Mouse (Mus musculus) adrenal gland, adult (tissue): ENCODE data around the gene Adamts13.

ENCODE experiments used
- DNase-seq, 2 experiments: peaks; one replicate each; pipeline ENCODE4 v3.0.0; 2022 to 2023; ENCODE audit warnings: low spot score in 1 of 2; ENCODE audit not compliant: inconsistent age in 2 of 2

The Adamts13 gene

DNA sequence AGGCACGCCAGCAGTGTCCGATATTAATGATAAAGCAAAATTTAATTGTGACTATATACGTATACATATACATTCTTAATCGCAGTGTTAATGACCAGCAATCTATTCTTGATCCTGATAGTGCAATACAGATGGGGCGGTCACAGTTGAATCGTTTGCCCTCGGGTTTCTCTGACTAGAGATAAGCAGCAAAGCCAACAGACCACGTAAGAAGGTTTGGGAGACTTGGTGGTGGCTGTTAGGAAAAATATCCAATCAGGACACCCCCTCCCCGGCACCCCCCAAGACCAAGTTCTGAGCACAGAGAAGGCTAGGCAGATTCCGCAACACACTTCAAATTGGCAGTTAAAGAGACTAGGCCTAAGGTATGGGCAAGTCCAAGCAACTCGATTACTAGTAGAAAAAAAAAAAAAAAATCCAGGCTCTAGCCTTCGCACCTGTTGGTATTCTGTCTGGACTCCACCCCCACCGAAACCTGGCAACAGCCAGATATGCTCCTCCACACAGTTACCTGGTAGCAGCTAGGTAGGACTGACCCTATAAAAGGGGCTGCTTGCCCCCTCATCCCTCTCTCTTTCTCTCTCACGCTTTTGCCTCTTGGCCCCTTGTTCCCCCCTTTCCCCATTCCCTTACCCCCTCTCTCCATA is 8.4 kb upstream of the Adamts13 start:
- DNase-seq = no peak

DNA sequence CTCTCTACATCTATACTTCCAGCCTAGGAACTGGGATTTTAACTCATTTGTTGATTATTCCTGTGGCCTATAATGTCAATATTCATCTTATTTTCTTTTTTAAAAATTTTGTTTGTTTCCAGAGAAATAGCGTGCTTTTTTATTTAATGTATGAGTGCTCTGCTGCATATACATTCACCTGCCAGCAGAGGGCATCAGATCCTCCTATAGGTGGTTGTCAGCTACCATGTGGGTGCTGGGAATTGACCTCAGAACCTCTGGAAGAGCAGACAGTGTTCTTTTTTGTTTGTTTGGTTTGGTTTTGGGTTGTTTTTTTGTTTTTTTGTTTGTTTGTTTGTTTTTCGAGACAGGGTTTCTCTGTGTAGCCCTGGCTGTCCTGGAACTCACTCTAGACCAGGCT is 6.0 kb upstream of the Adamts13 start:
- no peak for DNase-seq

DNA sequence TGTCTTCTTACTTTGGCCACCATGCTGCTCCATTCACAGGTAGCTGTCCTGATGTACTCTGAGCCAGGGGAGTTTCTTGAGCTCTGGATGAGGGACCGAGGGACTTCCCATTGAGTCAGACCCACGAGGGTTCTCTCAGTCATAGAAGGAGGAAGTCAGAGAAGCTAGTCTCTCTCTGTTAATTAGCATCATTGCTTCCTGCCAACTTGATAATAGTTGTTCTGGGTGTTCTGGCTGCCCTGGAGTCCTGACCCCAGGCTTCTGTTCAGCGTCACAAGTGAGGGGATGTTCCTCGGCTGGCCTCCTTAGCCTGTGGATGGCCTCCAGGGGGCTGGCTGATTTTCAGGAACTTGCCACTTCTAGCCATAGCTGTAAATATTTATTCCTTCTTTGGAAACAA is 744 bp downstream of the Adamts13 start:
- no peak for DNase-seq

DNA sequence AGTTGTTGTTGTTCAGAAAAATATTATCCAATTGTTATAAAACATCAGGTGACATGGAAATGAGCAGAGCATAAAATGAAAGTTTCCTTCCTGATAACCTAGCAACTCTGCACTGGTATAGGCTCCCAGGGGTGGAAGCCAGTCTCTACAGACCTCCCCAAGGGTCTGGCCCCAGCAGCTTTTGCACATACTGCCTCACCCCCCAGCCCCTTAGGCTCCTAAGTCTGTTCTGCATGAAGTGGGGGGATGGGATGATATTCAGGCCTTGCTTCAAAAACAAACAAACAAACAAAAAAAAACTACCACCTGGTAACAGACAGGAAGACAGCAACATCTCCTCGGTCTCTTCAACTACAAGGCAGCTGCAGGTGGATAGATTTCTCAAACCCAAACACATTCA is 7.1 kb downstream of the Adamts13 start:
- DNase-seq = no peak

DNA sequence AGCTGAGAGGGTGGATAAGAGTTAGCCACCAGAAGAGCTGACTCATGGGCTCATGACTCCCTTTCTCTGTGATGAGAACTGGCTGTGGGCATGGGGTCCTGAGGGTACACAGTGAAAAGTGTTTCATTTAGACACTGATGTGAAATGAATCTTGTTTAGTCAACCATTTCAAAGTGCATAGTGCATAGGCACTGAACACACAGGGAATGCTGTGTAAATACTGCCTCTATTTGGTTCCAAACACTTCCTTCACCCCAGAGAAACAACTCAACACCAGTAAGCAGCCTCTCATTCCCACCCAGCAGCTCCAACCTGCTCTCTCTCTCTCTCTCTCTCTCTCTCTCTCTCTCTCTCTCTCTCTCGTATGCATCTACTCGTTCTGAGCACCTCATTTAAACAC is 11.0 kb downstream of the Adamts13 start:
- DNase-seq = no peak

DNA sequence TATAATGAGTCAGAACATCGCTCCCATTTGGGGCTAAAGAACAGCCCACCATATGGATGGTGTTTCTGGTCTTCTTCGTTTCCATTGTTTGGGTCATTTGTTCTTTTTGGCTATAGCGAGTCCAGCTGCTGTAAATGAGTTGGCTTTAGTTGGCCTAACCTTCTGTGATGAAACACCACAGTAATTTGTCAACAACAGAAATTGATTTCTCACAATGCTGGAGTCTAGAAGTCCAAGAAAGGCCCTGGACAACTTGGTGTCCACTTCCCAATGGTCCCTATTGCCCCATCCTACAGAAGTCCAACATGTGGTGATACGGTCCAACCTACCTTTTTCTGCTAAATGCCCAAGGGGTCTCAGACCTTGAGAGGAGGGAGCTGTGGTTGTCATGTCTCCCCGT is 11.4 kb downstream of the Adamts13 start:
- no peak for DNase-seq

DNA sequence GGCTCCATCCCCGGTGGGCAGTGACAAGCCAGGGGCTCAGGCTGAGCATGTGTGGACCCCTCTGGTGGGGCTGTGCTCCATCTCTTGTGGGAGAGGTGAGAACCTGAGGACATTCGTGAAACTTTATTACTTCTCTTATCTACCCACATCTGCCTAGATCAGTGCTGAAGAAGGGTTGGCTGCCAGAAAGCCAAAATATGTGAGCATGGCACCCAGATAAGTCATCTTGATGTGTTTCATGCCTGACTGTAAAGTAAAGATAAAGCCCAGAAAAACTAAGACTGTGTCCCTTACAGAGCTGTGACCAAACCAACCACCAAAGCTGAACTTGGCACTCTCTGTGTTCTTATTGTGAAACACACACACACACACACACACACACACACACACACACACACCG is 20.7 kb downstream of the Adamts13 start:
- no peak for DNase-seq

DNA sequence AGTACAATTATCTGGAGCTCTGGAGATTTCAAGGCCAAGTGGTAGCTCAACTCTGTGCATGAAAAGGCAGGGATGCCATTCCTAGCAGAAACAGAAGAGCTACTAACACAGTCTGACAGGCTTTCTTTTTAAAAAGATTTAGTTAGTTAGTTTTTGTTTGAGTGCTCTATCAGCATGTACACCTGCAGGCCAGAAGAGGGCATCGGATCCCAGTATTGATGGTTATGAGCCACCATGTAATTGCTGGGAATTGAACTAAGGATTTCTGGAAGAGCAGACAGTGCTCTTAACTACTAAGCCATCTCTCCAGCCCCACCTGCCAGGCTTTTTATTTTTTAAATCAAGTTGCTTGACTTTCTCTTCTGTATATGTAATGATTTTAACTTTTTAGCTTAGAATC is 24.3 kb downstream of the Adamts13 start:
- DNase-seq = no peak

DNA sequence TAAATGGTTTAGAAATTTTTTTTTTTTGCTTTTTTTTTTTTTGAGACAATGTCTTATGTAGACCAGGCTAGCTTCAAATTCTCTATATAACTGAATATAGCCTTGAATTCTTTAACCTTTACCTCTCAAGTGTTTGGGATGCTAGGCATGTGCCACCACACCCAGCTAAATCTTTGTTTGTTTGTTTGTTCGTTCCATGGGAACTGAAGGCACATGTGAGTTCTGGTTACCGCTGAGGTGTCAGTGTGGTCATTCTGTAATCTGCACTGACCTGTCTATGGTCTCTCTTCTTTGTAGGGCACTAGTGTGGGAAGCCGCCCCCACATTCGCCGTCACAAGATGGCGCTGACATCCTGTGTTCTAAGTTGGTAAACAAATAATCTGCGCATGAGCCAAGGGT is 24.8 kb downstream of the Adamts13 start:
- DNase-seq = no peak

DNA sequence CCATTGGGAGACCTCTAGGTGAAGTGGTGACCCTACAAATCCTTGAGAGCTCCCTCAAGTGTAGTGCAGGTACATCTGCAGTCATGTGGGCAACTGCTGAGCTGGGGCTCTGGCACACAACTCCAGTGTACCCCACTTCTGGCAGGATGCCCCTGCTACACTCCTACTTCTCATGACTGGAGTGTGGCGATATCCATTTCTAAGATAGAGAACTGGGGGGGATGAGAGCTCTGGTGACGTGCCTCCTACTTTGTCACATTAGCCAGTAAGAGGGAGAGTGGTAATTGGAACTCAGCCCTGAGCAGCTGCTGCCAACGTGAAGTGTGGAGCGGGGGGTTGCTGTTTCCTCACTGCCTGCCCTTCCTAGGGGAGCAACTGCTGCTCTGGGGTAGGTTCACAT is 33.0 kb downstream of the Adamts13 start:
- no peak for DNase-seq

DNA sequence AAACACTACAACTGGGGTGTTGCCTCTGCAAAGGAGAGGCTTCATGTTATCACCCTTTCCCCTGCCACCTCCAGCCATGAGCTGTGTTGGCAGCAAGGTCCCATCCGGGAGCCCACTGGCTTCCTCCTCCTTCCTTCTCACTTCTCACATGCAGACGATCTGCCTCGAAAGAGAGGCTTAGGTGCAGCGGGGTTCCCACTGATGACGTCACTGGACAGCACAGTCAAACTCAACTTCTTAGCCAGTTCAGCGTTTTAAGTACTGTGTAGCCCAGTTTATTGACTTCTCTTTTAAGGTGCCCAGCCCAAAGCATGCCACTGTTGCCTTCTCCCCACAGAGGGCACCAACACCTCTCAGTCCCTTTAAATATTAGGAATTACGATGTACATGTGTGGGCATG is 34.5 kb downstream of the Adamts13 start:
- DNase-seq = no peak

DNA sequence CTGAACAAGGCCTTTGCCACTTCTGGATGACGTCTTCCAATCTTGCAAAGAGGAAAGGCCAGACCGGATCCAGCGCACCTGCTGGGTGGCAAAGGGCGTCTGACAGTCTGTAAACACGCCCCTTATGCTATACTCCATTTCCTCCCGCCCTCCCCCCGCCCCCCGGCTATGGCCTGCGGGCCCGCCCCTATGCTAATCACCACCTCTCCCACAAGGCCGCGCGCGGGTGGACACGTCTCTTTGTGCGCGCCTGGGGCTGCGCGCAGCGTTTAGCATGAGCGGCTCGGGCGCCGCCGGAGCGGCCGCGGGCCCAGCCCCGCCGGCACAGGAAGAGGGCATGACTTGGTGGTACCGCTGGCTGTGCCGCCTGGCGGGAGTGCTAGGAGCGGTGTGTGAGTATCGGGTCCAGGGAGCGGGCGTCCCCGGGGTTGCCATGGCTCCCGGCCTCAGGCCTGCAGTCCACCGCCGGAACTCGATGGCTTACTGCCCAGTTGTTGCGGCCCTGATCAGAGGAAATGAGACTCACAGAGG is 36.6 kb downstream of the Adamts13 start, which contains the start of gene Cacfd1:
TSS of gene Cacfd1 (plus strand) at position 213 of the 531 bp plus-strand sequence.
- DNase-seq = peak; percentile 90 to 97

DNA sequence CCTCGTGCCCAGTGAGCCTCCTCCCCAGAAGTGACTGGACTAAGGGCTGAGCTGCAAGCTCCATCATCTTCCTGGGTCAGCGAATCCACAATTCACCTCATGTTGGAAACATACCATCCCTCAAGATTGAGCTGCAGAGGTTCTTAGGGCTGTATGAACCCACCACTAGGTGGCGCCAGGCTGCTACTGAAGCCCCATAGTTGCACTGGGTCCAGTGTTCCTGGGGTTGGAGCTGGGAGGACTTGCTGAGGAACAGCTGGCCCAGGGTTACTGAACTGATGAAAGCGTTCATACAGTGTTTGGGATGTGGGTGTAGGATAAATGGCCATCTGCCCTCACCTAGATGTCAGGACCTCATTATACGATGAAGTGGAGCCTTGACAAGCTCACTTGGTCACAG is 44.6 kb downstream of the Adamts13 start:
- peak; percentile 63 to 88 for DNase-seq

DNA sequence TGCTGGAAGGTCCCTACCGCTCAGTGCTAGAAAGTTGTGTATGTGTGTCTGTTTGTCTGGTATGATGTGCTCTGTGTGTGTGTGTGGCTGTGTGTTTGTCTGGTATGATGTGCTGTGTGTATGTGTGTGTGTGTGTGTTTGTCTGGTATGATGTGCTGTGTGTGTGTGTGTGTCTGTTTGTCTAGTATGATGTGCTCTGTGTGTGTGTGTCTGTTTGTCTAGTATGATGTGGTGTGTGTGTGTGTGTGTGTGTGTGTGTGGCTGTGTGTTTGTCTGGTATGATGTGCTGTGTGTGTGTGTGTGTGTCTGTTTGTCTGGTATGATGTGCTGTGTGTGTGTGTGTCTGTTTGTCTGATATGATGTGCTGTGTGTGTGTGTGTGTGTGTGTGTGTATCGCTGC is 46.3 kb downstream of the Adamts13 start:
- no peak for DNase-seq

DNA sequence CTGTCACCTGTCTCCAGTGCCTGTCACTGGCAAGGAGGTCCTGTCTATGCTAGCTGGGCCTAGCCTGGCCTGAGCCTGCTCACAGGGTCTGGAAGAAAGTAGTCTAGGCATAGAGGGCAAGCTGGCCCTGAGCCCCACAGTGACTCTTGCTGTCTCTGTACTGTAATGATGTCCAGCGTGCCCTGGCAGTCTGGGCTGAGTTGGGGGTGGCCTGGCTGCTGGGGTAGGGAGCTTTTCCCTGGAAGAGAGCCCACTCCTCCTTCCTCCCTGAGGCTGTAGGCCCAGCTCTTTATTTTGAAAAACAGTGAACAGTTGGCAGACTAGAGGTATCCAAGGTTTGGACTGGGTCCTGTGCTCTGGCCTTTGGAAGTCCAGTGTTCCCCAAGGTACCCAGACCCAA is 47.9 kb downstream of the Adamts13 start:
- DNase-seq = no peak

DNA sequence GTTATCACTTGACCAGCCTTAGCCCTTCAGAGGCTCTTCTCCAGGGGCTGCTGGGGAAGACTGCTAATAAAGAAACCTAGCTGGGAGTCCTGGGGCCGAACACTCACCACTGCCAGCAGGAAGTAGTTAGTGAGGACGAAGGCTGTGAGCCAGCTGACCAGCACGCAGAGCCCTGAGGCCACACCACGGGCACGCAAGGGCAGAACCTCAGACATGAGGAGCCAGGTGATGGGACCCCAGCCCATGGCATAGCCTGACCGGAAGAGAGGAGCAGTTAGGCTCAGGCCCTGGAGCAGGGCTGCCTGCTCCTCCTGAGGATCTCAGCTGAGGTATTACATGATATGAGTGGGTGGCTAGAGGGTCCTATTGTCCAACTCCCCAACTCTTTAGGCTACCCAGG is 49.4 kb downstream of the Adamts13 start:
- no peak for DNase-seq

DNA sequence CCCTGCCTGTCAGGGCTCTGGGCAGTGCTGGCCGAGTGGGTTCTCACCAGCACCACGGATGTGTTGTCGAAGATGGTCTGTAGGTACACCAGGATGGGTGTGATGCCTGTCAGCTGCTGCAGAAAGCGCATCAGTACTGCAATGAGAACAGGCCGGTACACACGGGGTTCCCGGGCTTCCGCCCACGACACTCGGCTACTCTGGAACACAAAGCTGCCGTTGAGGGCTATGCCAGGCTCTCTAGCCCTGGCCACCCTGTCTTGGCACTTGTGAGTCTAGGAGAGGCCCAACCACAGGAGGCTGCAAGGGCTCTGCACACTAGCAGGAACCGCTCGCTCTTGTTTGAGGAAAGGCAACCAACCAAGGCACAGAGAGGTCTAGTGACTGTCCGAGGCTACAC is 50.9 kb downstream of the Adamts13 start:
- DNase-seq = no peak

DNA sequence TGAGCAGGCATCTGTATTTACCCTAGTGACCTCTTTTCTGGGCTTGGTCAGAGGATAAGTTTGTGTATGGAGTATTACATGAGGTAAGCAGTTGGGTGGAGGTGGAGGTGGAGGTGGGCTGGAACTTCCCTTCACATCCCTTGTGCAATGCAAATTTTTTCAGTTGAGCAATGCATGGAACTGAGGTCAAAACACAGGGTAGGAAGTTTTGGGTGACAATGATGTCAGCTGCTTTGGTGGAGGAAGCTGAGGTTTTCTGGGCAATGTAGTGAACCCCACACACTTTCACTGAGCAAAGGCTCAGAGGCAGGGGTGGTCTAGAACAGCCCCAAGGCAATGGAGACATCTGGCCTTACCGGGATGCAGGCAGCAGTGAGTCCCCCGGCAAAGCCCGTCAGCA is 52.3 kb downstream of the Adamts13 start:
- DNase-seq = no peak

DNA sequence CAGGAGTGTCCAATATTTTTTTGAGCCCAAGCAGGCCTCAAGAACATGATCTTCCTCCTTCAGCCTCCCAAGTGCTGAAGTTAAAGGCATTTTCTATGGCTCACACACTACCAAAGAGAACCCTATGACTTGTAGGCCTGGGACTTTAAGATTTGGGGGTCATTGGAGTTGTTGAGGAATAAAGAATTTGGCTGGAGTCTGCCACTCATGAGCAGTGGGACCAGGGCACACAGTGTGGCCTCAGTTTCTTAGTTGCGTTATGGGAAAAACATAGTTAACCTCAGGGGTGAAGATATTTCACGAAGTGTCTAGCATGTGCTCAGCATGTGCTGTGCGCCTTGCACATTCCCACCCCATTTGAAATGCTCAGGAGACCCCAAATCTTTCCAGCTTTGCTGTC is 53.1 kb downstream of the Adamts13 start:
- DNase-seq = no peak

DNA sequence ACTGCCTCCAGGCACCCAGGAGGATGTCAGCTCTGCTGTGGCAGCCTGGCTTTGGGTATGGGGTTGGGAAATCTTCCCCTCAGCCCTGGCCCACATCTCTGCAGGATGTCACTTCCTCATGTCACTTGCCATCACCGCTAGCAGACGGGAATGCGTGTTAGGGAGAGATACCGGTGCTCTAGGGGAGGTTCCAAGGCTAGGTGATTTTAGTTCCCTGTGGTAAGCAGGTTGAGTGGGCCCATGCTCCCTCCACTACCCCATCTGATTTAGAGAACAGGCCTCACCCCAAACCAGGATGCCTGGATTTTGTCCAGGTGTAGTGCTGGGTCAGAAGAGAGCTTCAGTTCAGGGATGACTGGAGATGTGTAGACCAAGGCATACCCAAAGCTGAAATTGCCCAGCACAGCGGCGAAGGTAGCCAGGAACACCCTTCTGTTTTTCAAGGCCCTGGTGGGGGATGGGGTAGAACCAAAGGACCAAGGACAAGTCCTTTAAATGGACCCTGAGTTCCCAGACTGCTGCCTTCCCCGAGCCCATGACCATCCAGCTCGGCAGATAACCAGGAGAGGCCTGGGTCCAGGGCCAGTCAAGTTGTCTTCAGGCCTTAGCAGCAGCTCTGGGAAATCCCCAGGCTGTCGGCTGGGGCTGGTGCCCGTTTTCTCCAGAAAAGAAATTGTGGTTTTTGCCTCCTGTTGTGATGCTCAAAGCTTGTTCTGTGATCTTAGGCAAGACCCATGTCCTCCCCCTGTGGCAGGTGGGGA is 53.8 kb downstream of the Adamts13 start:
- DNase-seq = no peak

DNA sequence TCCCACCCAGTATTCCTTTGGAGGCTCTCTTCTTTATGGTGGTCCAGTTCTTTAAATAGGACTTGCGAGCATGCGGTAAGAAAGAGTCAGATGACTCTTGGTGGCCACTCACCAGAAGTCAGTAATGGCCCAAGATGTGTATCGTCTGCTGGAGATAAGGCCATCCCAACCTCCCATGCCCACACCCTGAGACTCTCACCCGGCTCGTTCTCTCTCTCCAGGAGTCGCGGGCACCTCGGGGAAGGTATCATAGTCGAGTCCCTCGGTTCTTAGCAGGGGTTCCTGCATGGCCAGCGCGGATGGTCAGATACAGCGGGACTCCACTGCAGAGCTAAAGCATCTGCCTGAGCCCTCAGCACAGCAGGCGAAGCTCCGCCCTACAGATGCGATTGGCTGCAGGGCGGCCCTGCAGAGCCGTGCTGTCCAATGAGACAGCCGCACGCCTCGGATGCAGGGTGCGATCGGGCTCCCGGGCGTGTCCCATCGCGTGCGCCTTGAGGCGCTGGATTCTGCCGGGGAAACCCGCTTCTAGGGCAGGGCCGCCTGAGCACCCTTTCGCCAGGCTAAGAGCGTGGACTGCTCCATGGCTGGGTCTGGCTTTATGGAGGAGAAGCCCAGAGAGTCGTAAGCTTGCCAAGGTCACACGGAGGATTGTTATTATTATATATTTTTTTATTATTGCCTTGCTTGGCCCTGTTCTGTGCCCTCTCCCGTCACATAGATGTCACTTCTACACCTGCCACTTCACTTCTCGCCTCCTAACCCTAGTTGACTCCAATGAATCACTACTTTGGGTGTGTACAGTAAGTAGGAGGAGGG is 54.6 kb downstream of the Adamts13 start, which contains the start of gene Slc2a6:
TSS of gene Slc2a6 (minus strand) at position 381 of the 819 bp plus-strand sequence.
- DNase-seq = peak; percentile 91 to 93
